Mouse (Mus musculus) skeletal muscle tissue, adult 2 months (tissue): ENCODE measurements at regions not wholly inside any gene's neighbourhood (a gene's known extent, or its start where the extent isn't known, plus 50 kb on each side); places are given as distances from the start of the nearest gene placed in this dataset.

Experiments
- DNase-seq: peaks from one replicate; pipeline ENCODE4 v3.0.0-alpha.2; 2012; ENCODE audit warnings: low read depth, low spot score

DNA sequence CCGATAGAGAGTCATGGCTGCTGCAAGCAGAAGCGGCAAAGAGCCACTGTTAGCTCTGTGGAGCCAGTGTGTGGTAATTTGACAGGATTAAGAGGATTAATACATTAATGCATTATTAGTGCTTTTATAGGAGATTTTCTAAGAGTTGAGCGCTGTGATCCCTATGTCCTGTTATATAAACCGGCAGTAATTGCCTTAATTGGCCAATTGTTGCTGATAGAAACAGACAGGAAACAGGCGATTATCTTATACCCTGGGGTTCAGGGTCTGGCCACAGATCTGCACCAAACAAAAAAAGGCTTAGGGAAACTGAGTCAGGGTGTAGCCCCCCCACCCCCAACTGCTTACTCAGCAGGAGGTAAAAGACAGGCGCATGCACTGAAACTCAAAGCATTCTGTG lies 436.7 kb downstream of the Cdk5rap2 start:
- no peak for DNase-seq

DNA sequence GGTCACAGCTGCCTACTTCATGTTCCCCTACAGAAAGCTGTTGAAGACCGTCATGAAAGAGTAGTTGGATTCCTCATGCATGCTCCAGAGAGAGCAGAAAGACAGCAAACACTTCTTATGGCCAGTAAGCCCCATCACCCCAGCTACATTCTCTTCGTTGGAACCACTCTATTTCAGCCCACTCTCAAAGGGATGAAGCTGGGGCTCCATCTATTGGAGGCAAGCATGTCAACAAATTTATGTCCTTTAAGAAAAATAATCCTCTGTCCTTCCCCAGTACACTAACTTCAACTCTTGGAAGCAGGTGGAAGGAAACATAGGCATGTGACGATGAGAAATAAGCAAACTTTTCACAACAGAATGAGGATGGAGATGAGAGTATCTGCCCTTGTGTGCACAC lies 438.5 kb downstream of the Cdk5rap2 start:
- DNase-seq = no peak

DNA sequence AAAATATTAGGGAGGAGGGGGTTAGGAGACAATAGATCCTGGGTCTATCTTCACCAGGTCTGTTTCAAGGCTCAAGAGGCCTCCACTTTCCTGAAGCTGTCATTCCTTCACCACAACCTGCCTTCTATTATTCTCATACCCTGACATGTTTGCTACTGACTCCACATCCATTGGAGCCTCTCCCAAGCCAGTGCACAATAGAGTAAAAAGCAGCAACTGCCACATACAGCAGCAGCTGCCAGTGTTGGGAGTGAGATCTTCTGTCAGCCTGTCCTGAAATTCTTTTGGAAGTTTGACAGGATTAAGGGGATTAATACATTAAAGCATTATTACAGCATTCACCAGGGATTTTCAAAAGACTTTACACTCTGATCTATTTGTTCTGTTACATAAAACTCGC lies 441.8 kb downstream of the Cdk5rap2 start:
- no peak for DNase-seq
